Mouse (Mus musculus): ENCODE results near the gene Wnt11. TPM values are rescaled to one million over a fixed set of nuclear protein-coding genes. Genes with fewer than 3 reads are reported as not detected.

Wnt11 gene
- polyA plus RNA-seq, 1 experiment: not detected

GRCm38 (mm10) chr7:98837901-98838300 is 3.0 kb downstream of the Wnt11 start:
- TF ChIP-seq CTCF (IDR thresholded peaks at IDR 0.05; ENCODE audit: insufficient read depth, low read depth, low read length) (peak; percentile 79), POLR2A (IDR thresholded peaks at IDR 0.05; ENCODE audit: insufficient read depth, low read depth, low read length) (no peak)
- whole genome bisulfite sequencing: 2% methylated on average over 17 of the region's 17 CpGs
- Histone ChIP-seq H3K4me1 (ENCODE audit: control insufficient read depth, insufficient read depth, low read length) (peaks cover 45% of the 10 kb centered on the region), H3K4me3 (ENCODE audit: insufficient read depth, low read depth, low read length) (0 out of 2 replicates have a peak overlapping the region, but pooled peaks have one; percentile 5), H3K27ac (ENCODE audit: insufficient read depth, low read depth, low read length) (no peak overlapping the region)

GRCm38 (mm10) chr7:98838729-98839141 is 3.8 kb downstream of the Wnt11 start:
- Histone ChIP-seq H3K4me1 (ENCODE audit: control insufficient read depth, insufficient read depth, low read length) (peaks cover 45% of the 10 kb centered on the region), H3K4me3 (ENCODE audit: insufficient read depth, low read depth, low read length) (peak overlapping the region; percentile 39), H3K27ac (ENCODE audit: insufficient read depth, low read depth, low read length) (no peak overlapping the region)
- WGBS: under 1% methylated on average over 48 of the region's 48 CpGs
- TF ChIP-seq POLR2A (IDR thresholded peaks at IDR 0.05; ENCODE audit: insufficient read depth, low read depth, low read length): no peak
- TF ChIP-seq CTCF (IDR thresholded peaks at IDR 0.05; ENCODE audit: insufficient read depth, low read depth, low read length): no peak; the same call in 1 of the 2 replicates

GRCm38 (mm10) chr7:98839312-98839711 is 4.4 kb downstream of the Wnt11 start:
- Histone ChIP-seq H3K4me3 (ENCODE audit: insufficient read depth, low read depth, low read length) (peak overlapping the region; percentile 39), H3K4me1 (ENCODE audit: control insufficient read depth, insufficient read depth, low read length) (peaks cover 45% of the 10 kb centered on the region), H3K27ac (ENCODE audit: insufficient read depth, low read depth, low read length) (no peak overlapping the region)
- TF ChIP-seq POLR2A (IDR thresholded peaks at IDR 0.05; ENCODE audit: insufficient read depth, low read depth, low read length): no peak
- no peak for TF ChIP-seq CTCF (IDR thresholded peaks at IDR 0.05; ENCODE audit: insufficient read depth, low read depth, low read length)
- WGBS: 25% methylated on average over 12 of the region's 12 CpGs

- TF ChIP-seq POLR2A (IDR thresholded peaks at IDR 0.05; ENCODE audit: insufficient read depth, low read depth, low read length) (no peak), CTCF (IDR thresholded peaks at IDR 0.05; ENCODE audit: insufficient read depth, low read depth, low read length) (no peak)
Measured at GRCm38 (mm10) chr7:98840771-98841170, 5.9 kb downstream of the Wnt11 start.

GRCm38 (mm10) chr7:98841802-98842201 is 6.9 kb downstream of the Wnt11 start:
- TF ChIP-seq CTCF (IDR thresholded peaks at IDR 0.05; ENCODE audit: insufficient read depth, low read depth, low read length) (no peak), POLR2A (IDR thresholded peaks at IDR 0.05; ENCODE audit: insufficient read depth, low read depth, low read length) (no peak)
- H3K4me3 ChIP-seq (ENCODE audit: insufficient read depth, low read depth, low read length): no peak overlapping the region
- H3K27ac ChIP-seq (ENCODE audit: insufficient read depth, low read depth, low read length): no peak overlapping the region
- WGBS: 63% methylated on average over 3 of the region's 3 CpGs
- peaks cover 24% of the 10 kb centered on the region for H3K4me1 ChIP-seq (ENCODE audit: control insufficient read depth, insufficient read depth, low read length)

More at GRCm38 (mm10) chr7:98840771-98841170, 5.9 kb downstream of the Wnt11 start:
- Histone ChIP-seq H3K4me3 (ENCODE audit: insufficient read depth, low read depth, low read length) (no peak overlapping the region), H3K4me1 (ENCODE audit: control insufficient read depth, insufficient read depth, low read length) (peaks cover 34% of the 10 kb centered on the region), H3K27ac (ENCODE audit: insufficient read depth, low read depth, low read length) (no peak overlapping the region)
- 92% methylated on average over 3 of the region's 3 CpGs for WGBS

GRCm38 (mm10) chr7:98842997-98843396 is 8.1 kb downstream of the Wnt11 start:
- Histone ChIP-seq H3K4me1 (ENCODE audit: control insufficient read depth, insufficient read depth, low read length) (peaks cover 15% of the 10 kb centered on the region), H3K4me3 (ENCODE audit: insufficient read depth, low read depth, low read length) (no peak overlapping the region), H3K27ac (ENCODE audit: insufficient read depth, low read depth, low read length) (no peak overlapping the region)
- TF ChIP-seq POLR2A (IDR thresholded peaks at IDR 0.05; ENCODE audit: insufficient read depth, low read depth, low read length) (no peak), CTCF (IDR thresholded peaks at IDR 0.05; ENCODE audit: insufficient read depth, low read depth, low read length) (no peak)
- WGBS: 84% methylated on average over 3 of the region's 3 CpGs

GRCm38 (mm10) chr7:98843649-98844048 is 8.7 kb downstream of the Wnt11 start:
- Histone ChIP-seq H3K4me3 (ENCODE audit: insufficient read depth, low read depth, low read length) (no peak overlapping the region), H3K4me1 (ENCODE audit: control insufficient read depth, insufficient read depth, low read length) (peaks cover 12% of the 10 kb centered on the region), H3K27ac (ENCODE audit: insufficient read depth, low read depth, low read length) (no peak overlapping the region)
- TF ChIP-seq CTCF (IDR thresholded peaks at IDR 0.05; ENCODE audit: insufficient read depth, low read depth, low read length): no peak
- no peak for TF ChIP-seq POLR2A (IDR thresholded peaks at IDR 0.05; ENCODE audit: insufficient read depth, low read depth, low read length)
- WGBS: 67% methylated on average over 7 of the region's 7 CpGs

- 89% methylated on average over 8 of the region's 8 CpGs for WGBS
- H3K4me1 ChIP-seq (ENCODE audit: control insufficient read depth, insufficient read depth, low read length): peaks cover 7% of the 10 kb centered on the region; the same call in 1 of the 2 replicates
- TF ChIP-seq CTCF (IDR thresholded peaks at IDR 0.05; ENCODE audit: insufficient read depth, low read depth, low read length): no peak
- TF ChIP-seq POLR2A (IDR thresholded peaks at IDR 0.05; ENCODE audit: insufficient read depth, low read depth, low read length): no peak
- H3K4me3 ChIP-seq (ENCODE audit: insufficient read depth, low read depth, low read length): no peak overlapping the region
- no peak overlapping the region for H3K27ac ChIP-seq (ENCODE audit: insufficient read depth, low read depth, low read length)
Measured at GRCm38 (mm10) chr7:98848899-98849640, 14.2 kb downstream of the Wnt11 start.

GRCm38 (mm10) chr7:98850388-98850787 is 15.5 kb downstream of the Wnt11 start:
- Histone ChIP-seq H3K4me3 (ENCODE audit: insufficient read depth, low read depth, low read length) (no peak overlapping the region), H3K27ac (ENCODE audit: insufficient read depth, low read depth, low read length) (no peak overlapping the region), H3K4me1 (ENCODE audit: control insufficient read depth, insufficient read depth, low read length) (peaks cover 11% of the 10 kb centered on the region)
- 92% methylated on average over 5 of the region's 5 CpGs for WGBS
- TF ChIP-seq POLR2A (IDR thresholded peaks at IDR 0.05; ENCODE audit: insufficient read depth, low read depth, low read length): no peak
- no peak for TF ChIP-seq CTCF (IDR thresholded peaks at IDR 0.05; ENCODE audit: insufficient read depth, low read depth, low read length)

Measured in olfactory bulb, adult 2 months (tissue).